Mouse (Mus musculus) liver, postnatal 0 days (tissue): ENCODE results near the gene Lgsn.

Source experiments
- CTCF ChIP-seq: sonication (generic); IDR thresholded peaks from 2 replicates; pipeline ENCODE4 v1.5.1; 2016; ENCODE audit warnings: antibody characterized with exemption, low read depth
- EP300 ChIP-seq: IDR thresholded peaks from 2 replicates; pipeline ENCODE4 v1.6.1; 2016; ENCODE audit warnings: antibody characterized with exemption, low read depth, mild to moderate bottlenecking

GRCm38 (mm10) chr1:31222564-31222963 lies 46.4 kb downstream of the Lgsn start, which contains the start of the genes 4931428L18Rik and Pih1d3:
- TF ChIP-seq CTCF (no peak), EP300 (no peak)
